Mouse (Mus musculus): ENCODE data around the gene Efs.

Gene Efs

DNA sequence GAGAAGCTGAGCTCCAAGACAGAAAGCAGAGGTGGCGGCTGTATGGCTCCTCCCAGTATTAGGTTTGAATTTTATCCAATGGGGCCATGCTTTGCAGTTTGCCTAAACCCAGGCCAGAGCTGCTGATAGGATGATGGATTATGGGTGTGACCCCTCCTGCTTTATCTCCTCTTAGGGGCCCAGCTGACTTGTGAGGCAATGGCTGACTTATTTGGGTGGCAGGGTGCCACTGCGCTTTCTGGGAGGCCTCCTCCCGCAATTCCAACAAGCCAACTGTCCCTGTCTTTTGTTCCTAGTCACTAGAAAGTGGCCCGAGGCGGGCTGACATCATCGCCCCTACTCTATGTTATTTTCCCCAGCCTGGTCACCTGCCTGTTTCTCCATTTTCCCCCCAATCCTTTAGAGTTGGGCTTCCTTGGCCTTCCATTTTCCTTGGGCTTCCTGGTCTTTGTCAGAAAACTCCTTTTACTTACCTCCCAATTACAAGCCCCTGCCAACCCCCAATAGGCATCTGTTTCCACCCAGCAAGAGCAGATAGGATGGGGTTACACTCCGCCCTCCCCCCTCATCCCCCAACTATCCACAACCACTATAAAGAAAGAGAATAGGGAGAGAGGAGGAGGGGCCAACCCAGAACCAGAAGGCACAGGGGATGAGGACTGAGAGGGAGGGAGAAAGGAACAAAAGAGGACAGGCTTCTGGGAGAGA lies 1.1 kb downstream of the Efs start:
- peak; percentile 84 for DNase-seq (ENCODE audit: low spot score)

- DNase-seq (ENCODE audit: low spot score), result no peak
Observed at GRCm38 (mm10) chr14:54920076-54920685, 5.7 kb downstream of the Efs start.

DNA sequence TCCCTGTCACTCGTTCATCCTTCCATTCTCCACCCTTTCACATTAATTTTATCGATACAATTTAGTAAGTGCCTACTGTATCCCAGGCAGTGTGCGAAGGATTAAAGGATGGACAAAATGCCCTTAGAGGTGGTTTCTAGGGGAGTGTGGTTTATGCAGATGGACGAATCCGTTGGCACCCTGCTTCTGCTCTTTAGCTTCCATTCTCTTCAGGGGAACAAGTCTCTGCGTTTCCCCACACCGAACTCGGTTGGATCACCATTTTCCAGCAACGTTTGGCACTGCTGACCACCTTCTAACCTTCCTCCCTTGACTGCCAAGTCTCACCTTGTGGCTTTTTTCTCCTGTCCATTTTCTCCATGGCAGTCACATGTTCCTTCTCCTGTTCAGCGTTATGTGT lies 12.6 kb downstream of the Efs start:
- DNase-seq (ENCODE audit: low spot score), result no peak

GRCm38 (mm10) chr14:54912886-54913285 lies 13.0 kb downstream of the Efs start, which contains the start of gene Slc22a17:
Gene Slc22a17, minus strand, starts transcription at chr14:54913132.
- DNase-seq (ENCODE audit: low spot score), result peak; percentile 91

GRCm38 (mm10) chr14:54912109-54912850 lies 13.6 kb downstream of the Efs start:
- no peak for DNase-seq (ENCODE audit: low spot score)

- DNase-seq (ENCODE audit: low spot score), result no peak
Observed at GRCm38 (mm10) chr14:54908682-54909081, 17.2 kb downstream of the Efs start.

DNA sequence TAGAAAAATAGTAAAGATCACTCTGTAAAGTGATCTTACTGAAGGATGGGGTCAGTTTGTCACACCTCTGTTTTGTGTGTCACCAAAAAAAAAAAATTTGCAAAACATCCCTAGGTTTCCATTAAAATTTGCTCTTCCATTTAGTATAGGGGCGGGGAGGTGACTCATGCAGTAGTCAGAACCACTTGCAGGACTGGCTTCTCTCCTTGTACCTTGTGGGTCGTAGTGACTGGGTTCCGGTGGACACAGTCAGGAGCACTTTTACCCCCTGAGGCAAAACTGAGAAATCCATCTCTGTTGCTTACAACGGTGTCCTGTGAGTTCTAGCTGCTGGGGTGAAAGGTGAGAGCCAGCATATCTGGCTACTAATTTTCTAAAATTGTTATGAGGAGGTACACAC lies 22.3 kb downstream of the Efs start:
- DNase-seq (ENCODE audit: low spot score), result no peak

GRCm38 (mm10) chr14:54900383-54900782 lies 25.5 kb downstream of the Efs start:
- peak; percentile 94 for DNase-seq (ENCODE audit: low spot score)

- no peak for DNase-seq (ENCODE audit: low spot score)
Observed at GRCm38 (mm10) chr14:54897445-54897844, 28.5 kb downstream of the Efs start.

GRCm38 (mm10) chr14:54894296-54895151 lies 31.4 kb downstream of the Efs start:
- DNase-seq (ENCODE audit: low spot score), result peak; percentile 52

DNA sequence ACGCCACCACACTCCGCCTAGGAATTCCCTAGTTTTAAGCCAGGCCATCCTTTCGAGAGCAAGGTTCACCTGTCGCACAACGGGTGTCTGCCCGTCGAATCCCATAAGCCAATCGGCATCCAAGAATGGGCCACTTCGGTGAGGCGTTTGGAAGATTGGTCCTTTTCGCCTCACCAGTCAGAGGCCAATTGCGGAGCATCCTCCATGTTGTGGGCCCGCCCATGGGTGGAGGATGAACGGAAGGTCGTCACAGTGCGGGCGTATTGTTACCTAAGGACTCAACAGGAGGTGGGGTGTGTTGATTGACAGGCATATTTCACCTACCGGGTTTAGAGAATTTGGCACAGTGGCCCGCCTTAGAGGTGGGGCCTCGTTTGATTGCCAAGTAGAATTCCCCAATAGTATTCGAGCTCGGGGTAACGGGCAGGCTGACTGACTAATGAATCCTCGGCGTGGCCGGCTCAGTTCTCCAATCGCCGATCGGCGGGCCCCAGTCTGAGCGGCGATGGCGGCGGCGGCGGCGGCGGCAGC lies 32.2 kb downstream of the Efs start:
- peak; percentile 100 for DNase-seq (ENCODE audit: low spot score)

GRCm38 (mm10) chr14:54892200-54892599 lies 33.7 kb downstream of the Efs start, which contains the start of gene Pabpn1:
Gene Pabpn1, plus strand, starts transcription at chr14:54892500.
- DNase-seq (ENCODE audit: low spot score), result no peak

DNA sequence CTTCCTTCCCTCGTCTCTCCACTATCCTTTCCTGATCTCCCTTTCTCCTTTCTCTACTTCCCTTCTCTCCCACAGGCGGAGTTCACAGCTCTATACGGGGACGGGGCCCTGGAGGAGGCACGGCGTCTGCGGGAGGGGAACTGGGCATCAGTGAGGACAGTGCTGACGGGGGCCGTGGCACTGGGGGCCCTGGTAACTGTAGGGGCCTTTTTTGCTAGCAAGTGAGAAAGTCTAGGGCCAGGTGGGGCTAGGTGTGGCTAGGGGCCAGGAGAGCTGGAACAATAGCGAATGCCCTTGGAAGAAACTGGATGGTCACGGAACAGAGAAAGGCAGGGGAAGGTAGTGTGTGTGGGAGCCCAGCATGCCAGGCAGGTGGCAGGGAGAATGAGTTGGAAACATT lies 40.6 kb downstream of the Efs start:
- DNase-seq (ENCODE audit: low spot score), result no peak

DNA sequence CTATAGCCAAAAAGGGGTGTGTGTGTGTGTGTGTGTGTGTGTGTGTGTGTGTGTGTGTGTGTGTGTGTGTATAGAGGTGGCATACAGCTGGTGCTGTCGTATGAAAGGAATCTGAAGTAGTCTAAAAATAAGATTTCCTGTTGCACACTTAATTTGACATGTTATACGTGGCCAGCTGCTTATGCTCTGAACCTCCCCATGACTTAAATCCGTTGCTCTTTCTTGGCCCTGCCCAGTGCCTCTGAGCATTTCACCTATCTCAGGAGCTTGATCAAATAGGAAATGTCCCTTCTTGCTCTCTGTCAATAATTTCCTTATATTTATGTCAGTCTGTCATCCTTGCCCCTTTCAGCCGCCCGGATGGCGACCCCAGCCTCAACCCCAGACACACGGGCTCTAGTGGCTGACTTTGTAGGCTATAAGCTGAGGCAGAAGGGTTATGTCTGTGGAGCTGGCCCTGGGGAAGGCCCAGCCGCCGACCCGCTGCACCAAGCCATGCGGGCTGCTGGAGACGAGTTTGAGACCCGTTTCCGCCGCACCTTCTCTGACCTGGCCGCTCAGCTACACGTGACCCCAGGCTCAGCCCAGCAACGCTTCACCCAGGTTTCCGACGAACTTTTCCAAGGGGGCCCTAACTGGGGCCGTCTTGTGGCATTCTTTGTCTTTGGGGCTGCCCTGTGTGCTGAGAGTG lies 41.8 kb downstream of the Efs start:
- no peak for DNase-seq (ENCODE audit: low spot score)

- peak; percentile 93 for DNase-seq (ENCODE audit: low spot score)
Observed at GRCm38 (mm10) chr14:54883154-54884021, 42.5 kb downstream of the Efs start, which contains the start of the genes Bcl2l2 and Gm20521. Gene Bcl2l2, plus strand, starts transcription at chr14:54883377. Gene Gm20521, plus strand, starts transcription at chr14:54883441.

GRCm38 (mm10) chr14:54877048-54877715 lies 48.7 kb downstream of the Efs start, which contains the start of gene Ppp1r3e:
Gene Ppp1r3e, minus strand, starts transcription at chr14:54877550.
- peak; percentile 64 for DNase-seq (ENCODE audit: low spot score)

- peak; percentile 91 for DNase-seq (ENCODE audit: low spot score)
Observed at GRCm38 (mm10) chr14:54876539-54877047, 49.3 kb downstream of the Efs start.

DNA sequence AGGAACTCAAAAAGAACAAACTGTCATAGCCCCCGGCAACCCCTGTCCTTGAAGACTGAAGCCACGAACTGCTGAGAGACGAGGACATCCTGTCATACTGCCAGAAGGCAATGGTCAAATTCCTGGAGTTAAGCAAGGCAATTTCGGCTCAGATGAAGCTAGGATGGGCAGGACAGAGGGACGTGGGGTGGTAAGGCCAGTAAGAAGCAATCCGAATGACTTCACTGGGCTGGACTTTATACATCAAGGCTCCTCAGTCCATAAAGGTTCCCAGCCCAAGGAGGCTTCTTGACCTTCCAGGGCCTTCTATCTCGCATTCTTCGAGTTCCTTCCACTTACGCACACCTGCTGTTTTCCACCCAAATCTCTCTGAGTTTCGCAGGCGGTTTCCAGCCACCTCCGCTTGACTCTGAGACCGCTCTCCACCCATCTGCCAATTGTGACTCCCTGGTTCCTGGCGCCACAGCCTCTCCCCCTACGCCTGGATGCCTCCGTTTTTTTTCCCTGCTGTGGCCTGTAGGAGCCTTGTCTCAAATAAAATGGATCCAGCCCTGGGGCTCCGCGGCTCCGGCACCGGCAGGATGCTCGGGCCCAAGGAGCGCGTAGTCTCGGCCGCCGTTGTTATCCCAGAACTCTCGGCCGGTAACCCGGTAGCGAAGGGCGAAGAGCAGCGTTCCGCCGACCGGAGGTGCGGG lies 49.9 kb downstream of the Efs start:
- DNase-seq (ENCODE audit: low spot score), result peak; percentile 56

Data from embryo, embryonic 10.5 days (tissue).